Mouse (Mus musculus) adrenal gland, adult 8-10 months (tissue): ENCODE data around the gene Ubn2. TPM values are rescaled to one million over a fixed set of nuclear protein-coding genes. Genes with fewer than 3 reads are reported as not detected.
"Not testable (repeated sequence)": the region's sequence is repeated elsewhere in the genome, so short reads cannot be mapped to it uniquely, and the experiment has no call there.

Experiments used
- DNase-seq: peaks from one replicate; pipeline ENCODE4 v3.0.0; 2022
- total RNA-seq, 4 experiments: library from RNA; stranded (reverse); gene quantifications; 2 replicates each; pipeline ENCODE4 v1.2.4; 2022

Ubn2 gene
- total RNA-seq: 10 to 100 TPM; 26.2 to 50.5 (median 35.0) TPM

GRCm38 (mm10) chr6:38433261-38434033 is at the start of gene Ubn2:
Gene Ubn2 (plus strand): TSS chr6:38433950.
- DNase-seq: peak; percentile 98

- DNase-seq: no peak
Observed at GRCm38 (mm10) chr6:38389671-38390070, 44.1 kb upstream of the Ubn2 start.

GRCm38 (mm10) chr6:38432457-38432856 is 1.3 kb upstream of the Ubn2 start:
- DNase-seq: not testable (repeated sequence)

- peak; percentile 40 for DNase-seq
Observed at GRCm38 (mm10) chr6:38434055-38435023, 589 bp downstream of the Ubn2 start.

- DNase-seq: no peak
Observed at GRCm38 (mm10) chr6:38443842-38444241, 10.1 kb downstream of the Ubn2 start.

GRCm38 (mm10) chr6:38448295-38448694 is 14.5 kb downstream of the Ubn2 start:
- no peak for DNase-seq

- no peak for DNase-seq
Observed at GRCm38 (mm10) chr6:38453049-38453448, 19.3 kb downstream of the Ubn2 start.

- not testable (repeated sequence) for DNase-seq
Observed at GRCm38 (mm10) chr6:38456425-38456824, 22.7 kb downstream of the Ubn2 start.

- DNase-seq: no peak
Observed at GRCm38 (mm10) chr6:38458075-38458474, 24.3 kb downstream of the Ubn2 start.

- no peak for DNase-seq
Observed at GRCm38 (mm10) chr6:38469591-38469990, 35.8 kb downstream of the Ubn2 start.

GRCm38 (mm10) chr6:38481694-38482371 is 48.1 kb downstream of the Ubn2 start:
- DNase-seq: no peak

- peak; percentile 16 for DNase-seq
Observed at GRCm38 (mm10) chr6:38492550-38492949, 58.8 kb downstream of the Ubn2 start.

GRCm38 (mm10) chr6:38495641-38496040 is 61.9 kb downstream of the Ubn2 start:
- no peak for DNase-seq

- no peak for DNase-seq
Observed at GRCm38 (mm10) chr6:38512096-38512495, 78.3 kb downstream of the Ubn2 start.

GRCm38 (mm10) chr6:38512830-38513229 is 79.1 kb downstream of the Ubn2 start:
- no peak for DNase-seq

- DNase-seq: no peak
Observed at GRCm38 (mm10) chr6:38515201-38515600, 81.5 kb downstream of the Ubn2 start.

GRCm38 (mm10) chr6:38523851-38524250 is 90.1 kb downstream of the Ubn2 start:
- no peak for DNase-seq

GRCm38 (mm10) chr6:38531211-38531820 is 97.6 kb downstream of the Ubn2 start:
- no peak for DNase-seq

GRCm38 (mm10) chr6:38532500-38533420 is 99.0 kb downstream of the Ubn2 start:
- DNase-seq: no peak

GRCm38 (mm10) chr6:38533428-38534405 is 100.0 kb downstream of the Ubn2 start, which contains the start of gene Fmc1:
Gene Fmc1 (plus strand): TSS chr6:38533502.
- DNase-seq: peak; percentile 99
